Mouse (Mus musculus) ES-E14 (cell line): ENCODE results near the gene Ppfia2.

Experiments
- CHD2 ChIP-seq: IDR thresholded peaks from 2 replicates; pipeline ENCODE4 v1.6.1; 2014; ENCODE audit warnings: mild to moderate bottlenecking, low read depth, low read length, inconsistent platforms
- HCFC1 ChIP-seq: IDR thresholded peaks from 2 replicates; pipeline ENCODE4 v1.6.1; 2012; ENCODE audit warnings: low read length, inconsistent platforms, borderline replicate concordance; ENCODE audit not compliant: insufficient read depth
- MAFK ChIP-seq: IDR thresholded peaks from 2 replicates; pipeline ENCODE4 v1.6.1; 2014; ENCODE audit warnings: mild to moderate bottlenecking, low read depth, low read length, inconsistent platforms; ENCODE audit not compliant: insufficient read depth
- ZC3H11A ChIP-seq: IDR thresholded peaks from 2 replicates; pipeline ENCODE4 v1.6.1; 2012; ENCODE audit warnings: low read depth, mild to moderate bottlenecking, inconsistent platforms, low read length, borderline replicate concordance
- ZNF384 ChIP-seq: IDR thresholded peaks from 2 replicates; pipeline ENCODE4 v1.6.1; 2012; ENCODE audit warnings: low read depth, low read length, inconsistent platforms

- TF ChIP-seq HCFC1 (no peak), ZNF384 (no peak), CHD2 (no peak), ZC3H11A (no peak), MAFK (no peak)
These were observed 182.1 kb downstream of the Ppfia2 start for GRCm38 (mm10) chr10:106652276-106652675.
